Mouse (Mus musculus) monocyte, adult 5-6 weeks (primary cell): ENCODE results near the gene S100a6. TPM values are rescaled to one million over a fixed set of nuclear protein-coding genes. Genes with fewer than 3 reads are reported as not detected.

Experiments
- ATAC-seq: fragments of 153-309, 156-312 bp; replicated peaks from 2 replicates; pipeline ENCODE4 v1.8.0; 2017; ENCODE audit warnings: mild to moderate bottlenecking; ENCODE audit not compliant: low TSS enrichment, insufficient number of reproducible peaks, severe bottlenecking, poor library complexity, low FRiP score
- total RNA-seq: library from RNA; stranded (forward); fragments of 200-1000, 200-491, 200-594 nt; gene quantifications from 3 replicates; pipeline ENCODE4 v1.2.3, GENCODE M21; 2017

Gene S100a6
- total RNA-seq, 1 experiment from 2014 or later: 564 TPM

DNA sequence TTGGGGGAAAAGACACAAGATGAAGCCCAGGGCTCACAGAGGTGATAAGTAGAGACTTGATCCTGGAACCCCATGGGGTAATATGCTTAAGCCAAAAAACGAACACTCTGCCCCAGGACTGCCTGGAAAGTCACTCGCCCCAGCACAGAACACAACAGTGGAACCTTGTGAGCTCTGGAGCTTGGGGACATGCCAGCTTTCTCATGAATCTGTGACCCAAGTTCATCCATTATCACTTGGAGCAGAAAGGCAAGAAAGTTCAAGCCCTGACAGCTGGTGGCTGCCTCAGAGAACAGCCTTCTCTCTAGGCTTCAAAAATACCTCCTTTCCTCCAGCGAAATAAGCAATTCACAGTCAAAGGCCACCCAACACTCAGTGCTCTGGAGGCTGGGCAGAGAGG lies 13.3 kb upstream of the S100a6 start:
- no peak for ATAC-seq

DNA sequence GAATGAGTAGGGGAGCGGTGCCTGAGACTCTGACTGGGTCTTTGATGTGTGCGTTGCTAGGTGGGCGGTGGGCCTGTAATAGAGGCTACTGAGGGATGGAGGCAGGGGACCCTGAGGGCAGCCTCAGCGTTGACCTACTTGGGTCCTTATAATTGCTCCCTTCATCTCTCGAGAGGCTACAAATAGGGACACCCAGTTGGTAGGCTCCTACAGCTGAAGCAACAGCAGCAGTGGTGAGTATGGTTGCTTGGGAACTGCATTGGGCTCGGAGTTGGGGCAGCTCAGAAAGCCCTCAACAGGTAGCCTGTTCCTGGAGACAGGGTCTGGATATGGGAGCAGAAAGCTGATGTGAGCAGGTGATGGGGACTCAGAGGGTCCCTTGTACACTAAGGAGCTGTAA lies 12.6 kb upstream of the S100a6 start:
- no peak for ATAC-seq

DNA sequence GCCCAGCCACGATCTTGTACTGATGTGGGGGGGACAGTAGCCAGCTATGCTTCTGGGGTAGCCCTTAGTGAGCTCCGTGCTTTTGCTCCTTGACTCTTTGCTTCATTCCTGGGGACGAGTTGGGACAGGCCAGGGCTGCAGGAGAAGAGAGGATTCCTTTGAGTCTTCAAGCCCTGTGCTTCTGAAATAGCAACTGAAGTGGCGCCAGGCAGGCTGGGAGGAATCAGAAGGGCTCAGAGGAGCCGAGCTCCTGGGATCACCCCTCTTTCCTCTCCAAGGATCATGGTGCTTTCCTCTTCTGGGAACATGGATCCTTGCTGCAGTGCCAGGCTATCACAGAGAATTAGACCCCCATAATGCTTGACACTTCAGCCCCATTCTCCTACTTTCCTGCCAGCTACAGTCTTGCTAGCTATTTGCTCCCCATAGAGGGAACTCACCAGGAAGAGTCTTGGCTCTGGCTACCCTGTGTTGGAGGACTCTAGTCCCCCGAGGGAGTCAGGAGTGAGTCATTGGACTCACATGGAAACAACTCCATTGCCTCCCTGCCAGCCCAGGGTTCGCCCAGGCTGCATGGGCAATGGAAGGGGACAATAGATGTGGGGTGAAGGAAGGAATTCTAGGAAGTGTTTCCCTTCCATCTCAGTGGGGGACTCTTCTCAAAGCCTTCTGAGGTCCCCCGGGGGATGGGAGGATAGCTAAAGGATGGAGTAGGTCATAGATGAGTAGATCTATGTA lies 12.1 kb upstream of the S100a6 start:
- no peak for ATAC-seq

DNA sequence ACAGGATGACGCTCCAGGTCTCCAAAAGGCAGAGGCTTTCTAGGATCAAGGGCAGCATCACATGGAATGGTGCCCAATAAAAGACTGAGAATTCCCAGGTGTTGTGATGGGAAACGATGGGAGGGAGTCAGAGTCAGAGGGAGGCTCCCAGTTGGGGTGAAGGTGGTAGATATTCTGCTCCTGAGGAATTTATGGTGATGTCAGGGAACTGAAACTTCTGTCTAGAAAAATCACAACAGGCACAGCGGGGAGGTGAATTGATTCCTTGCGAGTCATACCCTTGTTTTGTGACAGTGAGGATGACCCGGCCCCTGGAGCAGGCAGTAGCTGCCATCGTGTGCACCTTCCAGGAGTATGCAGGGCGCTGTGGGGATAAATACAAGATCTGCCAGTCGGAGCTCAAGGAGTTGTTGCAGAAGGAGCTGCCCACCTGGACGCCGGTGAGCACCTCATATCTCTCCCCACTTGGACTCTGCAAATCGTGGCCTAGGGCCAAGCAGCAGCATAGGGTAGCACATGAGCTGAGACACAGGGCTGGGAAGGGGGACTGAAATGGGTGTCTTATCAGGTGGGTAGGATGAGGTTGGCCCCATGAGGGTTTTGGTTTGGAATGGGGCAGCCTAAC lies 11.1 kb upstream of the S100a6 start, which contains the start of gene Gm42674:
Gene Gm42674 (plus strand): TSS at position 419 of the 625 bp plus-strand sequence.
- no peak for ATAC-seq

DNA sequence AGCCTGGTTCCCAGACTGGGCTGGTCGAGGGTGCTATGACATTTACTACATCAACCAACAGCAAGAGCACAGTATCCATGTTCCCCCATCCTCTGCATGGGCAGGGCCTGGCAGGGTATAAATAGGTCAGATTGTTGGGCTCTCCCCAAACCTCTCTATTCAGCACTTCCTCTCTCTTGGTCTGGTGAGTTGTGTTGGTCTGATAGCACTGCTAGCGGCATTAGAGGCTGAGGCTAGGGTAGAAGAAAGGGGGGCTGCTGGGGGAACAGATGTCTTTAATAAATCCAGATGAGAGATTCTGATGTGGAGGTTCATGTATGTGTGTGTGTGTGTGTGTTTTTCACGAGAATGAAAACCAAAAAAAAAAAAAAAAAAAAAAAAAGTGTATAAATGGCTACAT lies 9.1 kb upstream of the S100a6 start, which contains the start of gene S100a4:
Gene S100a4 (plus strand): TSS at position 149 of the 400 bp plus-strand sequence.
- ATAC-seq: peak; percentile 74

DNA sequence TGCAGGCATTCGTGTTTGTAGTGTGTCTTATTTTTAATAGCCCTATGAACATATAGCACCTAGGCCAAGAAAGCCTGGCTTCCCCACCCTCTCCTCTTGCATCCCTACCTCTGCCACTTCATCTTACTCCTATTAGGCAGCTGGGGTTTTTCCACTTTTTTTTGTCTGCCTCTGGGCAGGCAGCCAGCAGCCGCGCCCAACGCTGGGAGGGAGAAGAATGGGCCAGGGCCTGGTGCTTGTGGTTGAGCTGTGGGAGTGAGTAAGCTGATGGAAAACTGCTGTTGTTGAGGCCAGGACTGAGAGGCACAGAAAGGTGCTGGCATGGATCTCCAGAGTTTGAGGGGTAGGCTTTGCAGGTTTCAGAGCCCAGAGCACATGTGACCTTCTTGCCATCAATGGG lies 8.3 kb upstream of the S100a6 start:
- ATAC-seq: peak; percentile 15; the same call in 1 of the 2 replicates

DNA sequence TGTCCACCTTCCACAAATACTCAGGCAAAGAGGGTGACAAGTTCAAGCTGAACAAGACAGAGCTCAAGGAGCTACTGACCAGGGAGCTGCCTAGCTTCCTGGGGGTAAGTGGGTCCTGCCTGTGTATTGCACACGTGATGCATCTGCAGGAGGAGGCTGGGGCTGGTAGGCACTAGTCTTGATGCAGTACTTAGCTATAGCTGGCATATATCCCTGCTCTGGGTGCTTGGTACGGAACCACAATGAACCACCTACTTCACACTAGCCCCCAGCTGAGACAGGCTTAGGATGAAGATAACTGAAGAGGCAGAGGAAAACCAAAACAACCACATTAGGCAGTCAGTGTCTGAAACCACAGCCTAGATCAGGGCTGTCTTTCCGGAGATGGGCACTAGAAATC lies 7.6 kb upstream of the S100a6 start:
- no peak for ATAC-seq

DNA sequence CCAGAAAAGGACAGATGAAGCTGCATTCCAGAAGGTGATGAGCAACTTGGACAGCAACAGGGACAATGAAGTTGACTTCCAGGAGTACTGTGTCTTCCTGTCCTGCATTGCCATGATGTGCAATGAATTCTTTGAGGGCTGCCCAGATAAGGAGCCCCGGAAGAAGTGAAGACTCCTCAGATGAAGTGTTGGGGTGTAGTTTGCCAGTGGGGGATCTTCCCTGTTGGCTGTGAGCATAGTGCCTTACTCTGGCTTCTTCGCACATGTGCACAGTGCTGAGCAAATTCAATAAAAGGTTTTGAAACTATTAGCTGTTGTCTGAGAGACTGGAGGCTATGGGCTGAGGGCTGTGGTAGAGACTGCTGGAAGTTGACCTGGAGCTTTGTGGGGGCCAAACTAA lies 6.9 kb upstream of the S100a6 start:
- no peak for ATAC-seq

DNA sequence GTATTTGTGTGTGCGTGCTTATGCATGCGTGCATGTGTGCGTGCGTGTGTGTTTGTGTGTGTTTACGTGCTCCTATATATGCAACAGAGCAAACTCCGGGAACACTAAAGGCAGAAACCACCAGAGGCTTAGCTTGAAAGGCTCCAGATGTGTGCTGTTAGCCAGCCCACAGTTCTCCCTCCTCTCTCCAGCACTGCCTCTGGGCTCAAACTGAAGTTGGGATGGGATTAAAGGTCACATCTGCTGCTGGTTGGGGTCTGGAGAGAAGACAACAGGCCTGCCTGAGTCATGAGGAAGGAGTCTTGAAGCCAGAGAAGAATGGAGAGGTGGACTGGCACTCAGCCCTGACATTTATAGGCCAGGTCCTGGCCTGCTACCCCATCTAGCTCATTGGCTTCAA lies 6.5 kb upstream of the S100a6 start:
- ATAC-seq: no peak

DNA sequence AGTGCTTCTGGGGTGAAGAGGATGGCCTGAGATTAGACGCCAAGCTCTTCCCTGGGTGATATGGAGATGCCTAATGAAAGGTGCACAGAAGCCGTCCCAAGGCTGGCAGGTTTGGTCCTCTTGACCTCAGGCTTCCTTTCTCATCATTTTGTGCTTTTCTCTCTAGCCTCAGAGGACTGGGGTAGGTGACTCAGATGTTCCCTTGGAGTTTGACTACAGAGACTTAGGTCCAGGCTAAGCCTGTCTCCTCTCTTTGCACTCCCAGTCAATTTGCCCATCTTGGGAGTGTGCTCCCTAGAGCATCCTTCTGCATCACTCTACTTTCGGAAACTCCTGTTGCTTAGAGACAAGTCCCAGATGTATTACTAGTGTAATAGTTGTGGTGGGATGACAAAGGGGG lies 5.3 kb upstream of the S100a6 start:
- ATAC-seq: no peak

DNA sequence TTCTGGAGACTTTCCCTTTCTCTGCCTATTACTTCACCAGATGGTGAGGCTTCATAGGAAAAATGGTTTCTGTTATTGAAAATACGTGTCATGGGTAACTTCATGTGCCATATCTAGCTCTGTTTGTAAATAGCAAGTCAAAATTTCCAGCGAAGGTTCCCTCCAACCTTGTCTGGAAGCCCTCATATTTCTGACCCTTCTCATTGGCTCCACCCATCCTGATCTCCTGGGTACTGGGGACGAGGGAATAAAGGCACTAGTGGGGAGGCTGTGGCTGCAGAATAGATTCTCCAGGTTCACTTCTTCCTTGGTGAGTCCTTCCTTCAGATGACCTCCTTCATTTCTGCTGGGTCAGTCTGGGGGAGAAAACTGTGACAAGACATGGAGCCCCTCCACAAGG lies 4.5 kb upstream of the S100a6 start, which contains the start of gene S100a5:
Gene S100a5 (plus strand): TSS at position 301 of the 400 bp plus-strand sequence.
- ATAC-seq: no peak

DNA sequence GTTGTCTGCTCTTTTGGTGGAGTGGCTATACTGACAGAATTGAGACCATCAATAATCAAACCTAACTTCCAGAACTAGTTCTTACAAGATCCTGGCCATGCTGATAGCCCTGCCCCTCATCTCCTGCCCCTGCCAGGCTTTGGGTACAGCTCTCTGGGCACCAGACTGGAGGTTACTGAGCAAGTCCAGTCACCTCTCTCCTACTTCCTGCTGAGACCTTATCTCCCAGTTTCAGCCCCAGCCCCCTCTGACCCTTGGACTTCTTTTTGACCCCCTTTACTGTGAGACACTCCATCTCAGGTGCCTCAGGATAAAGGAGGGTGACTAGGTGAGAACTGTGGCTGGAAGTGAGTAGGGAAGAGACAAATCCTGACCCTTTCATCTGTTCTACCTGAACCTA lies 3.6 kb upstream of the S100a6 start:
- ATAC-seq: no peak

DNA sequence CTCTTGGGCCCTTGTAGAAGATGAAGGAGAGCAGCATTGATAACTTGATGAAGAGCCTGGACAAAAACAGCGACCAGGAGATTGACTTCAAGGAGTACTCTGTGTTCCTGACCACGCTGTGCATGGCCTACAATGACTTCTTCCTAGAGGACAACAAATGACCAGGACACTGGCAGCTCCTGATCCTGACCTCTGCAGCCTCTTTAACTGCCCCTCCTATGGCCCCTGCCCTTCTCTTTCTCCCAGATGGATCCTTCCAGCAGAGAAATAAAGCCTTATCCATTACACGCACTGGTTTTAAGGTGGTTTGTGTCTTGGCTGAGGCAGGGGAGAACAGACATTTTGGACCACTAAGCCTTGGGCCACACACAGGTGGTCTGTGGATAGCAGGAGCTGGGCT lies 1.2 kb upstream of the S100a6 start:
- ATAC-seq: no peak

DNA sequence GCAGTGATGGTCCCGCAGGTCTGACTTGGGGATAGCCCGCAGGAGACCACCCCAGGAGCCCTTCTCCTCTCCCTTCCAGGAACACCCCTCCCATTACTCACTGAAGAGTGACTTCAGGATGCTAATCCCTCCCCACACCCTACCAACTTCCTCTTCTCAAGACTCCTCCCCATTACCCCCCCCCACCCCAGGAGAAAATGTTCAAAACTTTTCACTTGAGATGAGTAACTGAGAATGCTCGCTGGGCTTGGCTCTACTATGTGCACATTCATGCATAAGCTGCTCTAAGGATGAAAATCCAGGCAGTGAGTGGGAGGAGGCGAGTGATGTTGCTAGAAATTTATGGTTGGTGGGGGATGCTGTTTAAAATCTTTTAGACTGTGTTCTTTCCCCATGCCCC lies 621 bp upstream of the S100a6 start:
- 0 out of 2 replicates have a peak, but pooled peaks have one; percentile 14 for ATAC-seq

DNA sequence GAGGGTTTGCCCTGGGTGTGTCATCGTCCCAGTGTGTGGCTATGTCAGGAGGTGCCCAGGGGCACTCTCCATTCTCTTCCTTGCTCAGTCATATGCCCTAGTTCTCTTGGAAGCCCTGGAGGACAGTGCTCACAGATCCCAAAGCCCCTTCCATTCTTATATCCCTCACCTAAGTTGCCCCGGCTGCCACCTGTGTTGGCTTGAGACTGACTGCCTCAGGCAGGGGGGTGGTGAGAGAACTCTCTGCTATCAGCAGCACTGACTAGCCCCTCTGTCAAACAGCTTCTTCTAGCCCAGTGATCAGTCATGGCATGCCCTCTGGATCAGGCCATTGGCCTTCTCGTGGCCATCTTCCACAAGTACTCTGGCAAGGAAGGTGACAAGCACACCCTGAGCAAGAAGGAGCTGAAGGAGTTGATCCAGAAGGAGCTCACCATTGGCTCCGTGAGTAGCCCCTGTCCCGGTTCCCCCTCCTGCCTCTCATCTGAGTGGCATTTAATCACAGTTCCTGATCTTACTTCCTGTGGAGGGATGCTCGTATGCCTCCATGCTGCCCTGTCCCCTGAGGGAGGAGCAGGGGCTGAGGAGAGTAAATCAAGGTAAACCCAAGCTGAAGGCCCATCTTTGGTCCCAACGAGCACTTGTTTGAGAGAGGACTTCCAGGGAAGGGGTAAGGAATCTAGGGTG lies 922 bp downstream of the S100a6 start:
- no peak for ATAC-seq

DNA sequence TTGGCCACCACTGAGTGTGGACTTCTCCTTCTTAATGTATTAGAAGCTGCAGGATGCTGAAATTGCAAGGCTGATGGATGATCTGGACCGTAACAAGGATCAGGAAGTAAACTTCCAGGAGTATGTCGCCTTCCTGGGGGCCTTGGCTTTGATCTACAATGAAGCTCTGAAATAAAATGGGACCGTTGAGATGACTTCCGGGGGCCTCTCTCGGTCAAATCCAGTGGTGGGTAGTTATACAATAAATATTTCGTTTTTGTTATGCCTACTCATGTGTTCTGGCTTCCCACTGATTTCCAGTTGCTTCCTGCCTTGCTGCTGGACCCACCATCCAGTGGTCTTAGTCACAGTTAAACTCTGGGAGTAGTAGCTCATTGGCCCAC lies 1.5 kb downstream of the S100a6 start:
- ATAC-seq: no peak

DNA sequence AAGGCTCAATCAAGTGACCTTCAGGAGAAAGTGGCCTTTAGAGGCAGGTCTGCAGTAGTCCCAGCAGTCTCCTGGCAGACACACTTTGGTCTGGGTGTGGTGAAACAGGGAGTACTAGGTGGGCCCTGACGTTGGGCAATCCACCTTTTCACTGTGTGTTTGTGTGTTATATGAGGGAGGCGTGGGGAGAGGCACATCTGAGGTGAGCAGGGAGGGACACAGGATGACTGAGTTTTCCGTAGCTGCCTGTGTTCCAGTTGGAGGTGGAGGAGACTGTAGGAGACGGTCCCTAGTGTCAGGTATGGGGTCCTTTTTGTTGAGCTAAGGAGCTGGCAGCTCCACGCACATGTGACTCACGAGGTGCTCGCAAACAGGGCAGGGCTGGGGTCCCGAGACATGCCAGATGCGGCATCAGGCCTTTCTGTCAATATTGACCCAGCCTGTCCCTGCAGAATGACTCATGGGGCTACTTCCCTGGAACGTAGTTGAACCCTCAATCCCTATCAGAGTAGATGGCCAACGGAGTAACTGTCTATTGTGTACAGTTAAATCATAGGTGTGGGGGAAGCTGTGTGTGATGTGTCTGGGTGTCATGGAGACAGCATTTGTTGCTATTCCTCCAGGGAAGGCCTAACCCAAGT lies 2.0 kb downstream of the S100a6 start:
- ATAC-seq: no peak

DNA sequence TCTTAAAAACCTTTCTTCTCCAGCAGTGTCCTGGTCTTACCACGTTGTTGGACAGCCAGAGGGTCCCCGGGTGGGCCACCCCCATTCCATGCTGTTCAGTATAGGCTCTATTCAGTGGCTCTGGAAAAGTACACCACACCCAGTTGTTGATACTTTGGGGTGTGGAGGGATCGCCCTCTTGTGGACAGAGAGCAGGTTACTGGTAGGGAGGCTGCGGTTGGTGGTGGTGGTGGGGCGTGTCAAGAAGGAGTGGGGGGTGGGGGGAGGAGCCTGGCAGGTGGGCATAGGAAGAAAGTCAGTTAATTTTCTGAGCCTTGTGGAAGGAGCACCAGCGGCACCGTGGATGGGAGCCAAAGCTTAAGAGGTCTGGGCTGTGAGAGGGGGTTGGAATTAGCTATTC lies 2.7 kb downstream of the S100a6 start:
- peak; percentile 44; the same call in 1 of the 2 replicates for ATAC-seq

DNA sequence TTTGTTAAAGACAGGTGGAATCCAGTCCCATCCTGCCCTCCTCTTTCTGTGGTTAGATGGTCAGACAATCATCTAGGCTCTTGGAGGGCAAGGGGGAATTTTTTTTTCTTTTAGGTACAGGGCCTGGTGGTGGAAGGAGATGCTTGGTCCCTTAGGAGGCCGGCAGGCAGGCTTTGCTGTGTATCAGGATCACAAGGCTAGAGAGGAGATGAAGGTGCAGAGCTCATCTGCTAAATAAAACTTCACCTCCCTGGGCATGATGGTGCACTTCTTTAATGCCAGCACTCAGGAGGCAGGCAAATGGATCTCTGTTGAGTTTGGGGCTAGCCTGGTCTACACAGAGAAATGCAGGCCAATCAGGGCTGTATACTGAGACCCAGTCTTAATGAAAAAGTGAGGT lies 3.2 kb downstream of the S100a6 start:
- no peak for ATAC-seq
